Mouse (Mus musculus) myocyte (in vitro differentiated cells): ENCODE measurements around the gene BC030867. TPM values are rescaled to one million over a fixed set of nuclear protein-coding genes. Genes with fewer than 3 reads are reported as not detected.
A peak's percentile ranks its signal among the peaks of the same experiment; 100 is the strongest.

Experiments
- H3K27me3 ChIP-seq: one replicate; pipeline ENCODE4 v1.6.1; 2011; ENCODE audit not compliant: control insufficient read depth, insufficient read depth, insufficient read length
- H3K36me3 ChIP-seq: one replicate; pipeline ENCODE4 v1.6.1; 2011; ENCODE audit not compliant: control insufficient read depth, insufficient read depth
- H3K4me2 ChIP-seq: one replicate; pipeline ENCODE4 v1.6.1; 2011; ENCODE audit warnings: low read depth, control low read depth
- H3K4me3 ChIP-seq: one replicate; pipeline ENCODE4 v1.5.1; 2011; ENCODE audit warnings: mild to moderate bottlenecking, control low read depth, moderate library complexity
- H3K79me2 ChIP-seq: one replicate; pipeline ENCODE4 v1.6.1; 2011; ENCODE audit not compliant: control insufficient read depth, insufficient read depth
- H3ac ChIP-seq: one replicate; pipeline ENCODE4 v1.6.1; 2011; ENCODE audit not compliant: control insufficient read depth, insufficient read length
- CEBPB ChIP-seq: IDR thresholded peaks from 2 replicates; pipeline ENCODE4 v1.6.1; 2011; ENCODE audit warnings: mild to moderate bottlenecking, moderate library complexity; ENCODE audit not compliant: poor library complexity, insufficient read depth, severe bottlenecking
- E2F4 ChIP-seq: IDR thresholded peaks from one replicate; pipeline ENCODE4 v1.6.1; 2011; ENCODE audit warnings: mild to moderate bottlenecking, control low read depth, moderate library complexity; ENCODE audit not compliant: insufficient read depth
- MAX ChIP-seq: IDR thresholded peaks from one replicate; pipeline ENCODE4 v1.6.1; 2011; ENCODE audit warnings: low read depth, mild to moderate bottlenecking, control low read depth
- MYOD1 ChIP-seq, 3 experiments: IDR thresholded peaks; one replicate each; pipeline ENCODE4 v1.6.1; 2011; ENCODE audit warnings: control low read depth in 2 of 3, low read depth in 2 of 3, mild to moderate bottlenecking in 2 of 3, moderate library complexity in 1 of 3; ENCODE audit not compliant: insufficient read length in 2 of 3, control insufficient read depth in 1 of 3
- MYOG ChIP-seq, 3 experiments: IDR thresholded peaks; one replicate each; pipeline ENCODE4 v1.6.1; 2011; ENCODE audit warnings: control low read depth in 2 of 3, low read depth in 2 of 3, mild to moderate bottlenecking in 2 of 3; ENCODE audit not compliant: insufficient read length in 2 of 3, control insufficient read depth in 1 of 3, insufficient read depth in 1 of 3
- POLR2A ChIP-seq: IDR thresholded peaks from one replicate; pipeline ENCODE4 v1.6.1; 2011; ENCODE audit warnings: low read depth, mild to moderate bottlenecking, control low read depth, moderate library complexity; ENCODE audit not compliant: insufficient read length
- POLR2AphosphoS2 ChIP-seq: IDR thresholded peaks from one replicate; pipeline ENCODE4 v1.6.1; 2011; ENCODE audit warnings: low read depth, control low read depth; ENCODE audit not compliant: insufficient read length
- REST ChIP-seq: IDR thresholded peaks from one replicate; pipeline ENCODE4 v1.6.1; 2011; ENCODE audit warnings: mild to moderate bottlenecking, control low read depth, moderate library complexity; ENCODE audit not compliant: insufficient read depth, insufficient read length
- SRF ChIP-seq: IDR thresholded peaks from one replicate; pipeline ENCODE4 v1.6.1; 2011; ENCODE audit warnings: low read depth; ENCODE audit not compliant: control insufficient read depth, insufficient read length
- TCF12 ChIP-seq: IDR thresholded peaks from one replicate; pipeline ENCODE4 v1.6.1; 2011; ENCODE audit warnings: mild to moderate bottlenecking, control low read depth; ENCODE audit not compliant: poor library complexity, insufficient read depth, severe bottlenecking
- TCF3 ChIP-seq: IDR thresholded peaks from one replicate; pipeline ENCODE4 v1.6.1; 2011; ENCODE audit warnings: low read depth, control low read depth; ENCODE audit not compliant: insufficient read length
- USF1 ChIP-seq: IDR thresholded peaks from one replicate; pipeline ENCODE4 v1.6.1; 2011; ENCODE audit warnings: low read depth, mild to moderate bottlenecking, control low read depth, moderate library complexity
- polyA plus RNA-seq: library from polyadenylated mRNA; unstranded; fragments of >200 nt; fragmentation: generic; extraction: Trizol; gene quantifications from one replicate; pipeline ENCODE4 v1.2.1, GENCODE M21; 2012; ENCODE audit warnings: missing spikeins

BC030867 gene
- polyA plus RNA-seq, 1 experiment: 4.4 TPM

- peak overlapping the region; percentile 40 for H3K4me2 ChIP-seq
- TF ChIP-seq MYOG (IDR thresholded peaks at IDR 0.05; ENCODE audit: control insufficient read depth in 1 of 3, insufficient read depth in 1 of 3, insufficient read length in 2 of 3, low read depth in 2 of 3) (no peak), MYOD1 (IDR thresholded peaks at IDR 0.05; ENCODE audit: control insufficient read depth in 1 of 3, insufficient read length in 2 of 3, low read depth in 2 of 3) (no peak), E2F4 (no peak), USF1 (no peak), TCF3 (no peak), CEBPB (no peak), SRF (no peak), TCF12 (no peak), MAX (no peak), REST (no peak), POLR2A (no peak), POLR2AphosphoS2 (no peak)
- H3K79me2 ChIP-seq: peaks cover 4% of the 10 kb centered on the region
- H3K27me3 ChIP-seq: no peaks in the 10 kb centered on the region
- H3ac ChIP-seq: no peak overlapping the region
- no peak overlapping the region for H3K4me3 ChIP-seq
- H3K36me3 ChIP-seq: no peaks in the 10 kb centered on the region
Measured at GRCm38 (mm10) chr11:102225221-102225620, 23.5 kb upstream of the BC030867 start.

GRCm38 (mm10) chr11:102226067-102226978 is 22.4 kb upstream of the BC030867 start:
- peaks cover 4% of the 10 kb centered on the region for H3K79me2 ChIP-seq
- no peaks in the 10 kb centered on the region for H3K27me3 ChIP-seq
- H3ac ChIP-seq: no peak overlapping the region
- peak overlapping the region; percentile 8 for H3K4me2 ChIP-seq
- H3K36me3 ChIP-seq: no peaks in the 10 kb centered on the region
- TF ChIP-seq USF1 (no peak), MYOD1 (IDR thresholded peaks at IDR 0.05; ENCODE audit: control insufficient read depth in 1 of 3, insufficient read length in 2 of 3, low read depth in 2 of 3) (no peak), CEBPB (no peak), E2F4 (no peak), TCF12 (no peak), MAX (no peak)
- H3K4me3 ChIP-seq: no peak overlapping the region

GRCm38 (mm10) chr11:102227270-102228190 is 21.2 kb upstream of the BC030867 start:
- no peak overlapping the region for H3ac ChIP-seq
- H3K79me2 ChIP-seq: peaks cover 4% of the 10 kb centered on the region
- TF ChIP-seq TCF3 (no peak), USF1 (no peak), SRF (no peak), POLR2A (no peak), MAX (no peak), MYOG (IDR thresholded peaks at IDR 0.05; ENCODE audit: control insufficient read depth in 1 of 3, insufficient read depth in 1 of 3, insufficient read length in 2 of 3, low read depth in 2 of 3) (no peak), POLR2AphosphoS2 (no peak), E2F4 (no peak), TCF12 (no peak), MYOD1 (IDR thresholded peaks at IDR 0.05; ENCODE audit: control insufficient read depth in 1 of 3, insufficient read length in 2 of 3, low read depth in 2 of 3) (no peak), CEBPB (no peak)
- no peak overlapping the region for H3K4me3 ChIP-seq
- no peaks in the 10 kb centered on the region for H3K27me3 ChIP-seq
- peak overlapping the region; percentile 89 for H3K4me2 ChIP-seq
- no peaks in the 10 kb centered on the region for H3K36me3 ChIP-seq

- peak overlapping the region; percentile 89 for H3K4me2 ChIP-seq
- TF ChIP-seq MAX (no peak), TCF3 (no peak), REST (no peak), MYOD1 (IDR thresholded peaks at IDR 0.05; ENCODE audit: control insufficient read depth in 1 of 3, insufficient read length in 2 of 3, low read depth in 2 of 3) (no peak), E2F4 (no peak), POLR2AphosphoS2 (no peak), TCF12 (no peak), SRF (no peak), POLR2A (no peak), CEBPB (no peak), USF1 (no peak), MYOG (IDR thresholded peaks at IDR 0.05; ENCODE audit: control insufficient read depth in 1 of 3, insufficient read depth in 1 of 3, insufficient read length in 2 of 3, low read depth in 2 of 3) (no peak)
Measured at GRCm38 (mm10) chr11:102228191-102228545, 20.5 kb upstream of the BC030867 start.

More at GRCm38 (mm10) chr11:102228191-102228545, 20.5 kb upstream of the BC030867 start:
- Histone ChIP-seq H3K79me2 (peaks cover 4% of the 10 kb centered on the region), H3K27me3 (no peaks in the 10 kb centered on the region), H3ac (no peak overlapping the region), H3K36me3 (no peaks in the 10 kb centered on the region), H3K4me3 (peak overlapping the region; percentile 36)
